Mouse (Mus musculus) lung, postnatal 25 days (tissue): ENCODE data around the gene Hsp90aa1.
"Not testable (repeated sequence)": the region's sequence is repeated elsewhere in the genome, so short reads cannot be mapped to it uniquely, and the experiment has no call there.

Source experiments
- DNase-seq: peaks from one replicate; pipeline ENCODE4 v3.0.0; 2022; ENCODE audit warnings: low spot score

Hsp90aa1 gene

GRCm38 (mm10) chr12:110702556-110702955, at the start of gene Hsp90aa1:
Gene Hsp90aa1, minus strand, starts transcription at chr12:110702728.
- no peak for DNase-seq

GRCm38 (mm10) chr12:110750770-110751439, 48.4 kb upstream of the Hsp90aa1 start:
- DNase-seq = no peak

- peak; percentile 24 for DNase-seq
These were observed 35.8 kb upstream of the Hsp90aa1 start for GRCm38 (mm10) chr12:110738158-110738921.

GRCm38 (mm10) chr12:110737170-110738157, 34.9 kb upstream of the Hsp90aa1 start, which contains the start of gene Wdr20:
Gene Wdr20, plus strand, starts transcription at chr12:110737944.
- DNase-seq = peak; percentile 97

GRCm38 (mm10) chr12:110736641-110737040, 34.1 kb upstream of the Hsp90aa1 start:
- DNase-seq = no peak

- DNase-seq = not testable (repeated sequence)
These were observed 30.7 kb upstream of the Hsp90aa1 start for GRCm38 (mm10) chr12:110733254-110733653.

GRCm38 (mm10) chr12:110726428-110726827, 23.9 kb upstream of the Hsp90aa1 start:
- DNase-seq = no peak

GRCm38 (mm10) chr12:110725489-110725888, 23.0 kb upstream of the Hsp90aa1 start:
- no peak for DNase-seq

GRCm38 (mm10) chr12:110725051-110725450, 22.5 kb upstream of the Hsp90aa1 start:
- no peak for DNase-seq

- no peak for DNase-seq
These were observed 13.5 kb upstream of the Hsp90aa1 start for GRCm38 (mm10) chr12:110716004-110716403.

GRCm38 (mm10) chr12:110714215-110714614, 11.7 kb upstream of the Hsp90aa1 start:
- no peak for DNase-seq

- DNase-seq = no peak
These were observed 11.3 kb upstream of the Hsp90aa1 start for GRCm38 (mm10) chr12:110713784-110714183.

- no peak for DNase-seq
These were observed 8.7 kb upstream of the Hsp90aa1 start for GRCm38 (mm10) chr12:110711270-110711669.

- DNase-seq = no peak
These were observed 4.9 kb upstream of the Hsp90aa1 start for GRCm38 (mm10) chr12:110707451-110707850.

GRCm38 (mm10) chr12:110706337-110707231, 4.1 kb upstream of the Hsp90aa1 start:
- peak; percentile 70 for DNase-seq

GRCm38 (mm10) chr12:110705419-110705818, 2.9 kb upstream of the Hsp90aa1 start:
- not testable (repeated sequence) for DNase-seq

- DNase-seq = no peak
These were observed 1.2 kb upstream of the Hsp90aa1 start for GRCm38 (mm10) chr12:110703682-110704081.

GRCm38 (mm10) chr12:110703008-110703471, 512 bp upstream of the Hsp90aa1 start:
- peak; percentile 83 for DNase-seq

GRCm38 (mm10) chr12:110701363-110701762, 1.2 kb downstream of the Hsp90aa1 start:
- not testable (repeated sequence) for DNase-seq

- DNase-seq = no peak
These were observed 1.8 kb downstream of the Hsp90aa1 start for GRCm38 (mm10) chr12:110700730-110701129.

- DNase-seq = no peak
These were observed 3.4 kb downstream of the Hsp90aa1 start for GRCm38 (mm10) chr12:110699171-110699547.
